Mouse (Mus musculus) forebrain, embryonic 10.5 days (tissue): Measurements from ENCODE around the gene Ttc19. TPM values are rescaled to one million over a fixed set of nuclear protein-coding genes. Genes with fewer than 3 reads are reported as not detected.
"Not testable (repeated sequence)": the region's sequence is repeated elsewhere in the genome, so short reads cannot be mapped to it uniquely, and the experiment has no call there.

Source experiments
- DNase-seq: peaks from one replicate; pipeline ENCODE4 v3.0.0-alpha.2; 2017; ENCODE audit warnings: low spot score; ENCODE audit errors: extremely low spot score
- H3K27ac ChIP-seq: fragments of 300-500 bp; sonication (generic); 2 replicates; pipeline ENCODE4 v1.5.1; 2016; ENCODE audit warnings: mild to moderate bottlenecking
- H3K27me3 ChIP-seq: fragments of 300-500 bp; sonication (generic); 2 replicates; pipeline ENCODE4 v1.6.1; 2016; ENCODE audit warnings: mild to moderate bottlenecking; ENCODE audit not compliant: poor library complexity, severe bottlenecking
- H3K36me3 ChIP-seq: fragments of 300-500 bp; sonication (generic); replicated peaks from 2 replicates; pipeline ENCODE4 v1.6.1; 2016; ENCODE audit warnings: mild to moderate bottlenecking, moderate library complexity
- H3K4me1 ChIP-seq: fragments of 300-500 bp; sonication (generic); 2 replicates; pipeline ENCODE4 v1.6.1; 2016
- H3K4me3 ChIP-seq: fragments of 300-500 bp; sonication (generic); 2 replicates; pipeline ENCODE4 v1.5.1; 2016; ENCODE audit warnings: mild to moderate bottlenecking, moderate library complexity
- H3K9me3 ChIP-seq: fragments of 300-500 bp; sonication (generic); 2 replicates; pipeline ENCODE4 v1.6.1; 2016; ENCODE audit warnings: mild to moderate bottlenecking, moderate library complexity
- WGBS: fragments of 180-500 bp; shearing (Covaris S2); methylation state at CpG from one replicate; pipeline ENCODE4 v1.1.7; 2016; 5-methylcytosine and 5-hydroxymethylcytosine counted together
- polyA plus RNA-seq: library from polyadenylated mRNA; unstranded; fragments of >200 nt; fragmentation: Nextera tagmentation; extraction: Ambion mirVana; gene quantifications from 2 replicates; pipeline ENCODE4 v1.2.1, GENCODE M21; 2016

Gene Ttc19
- polyA plus RNA-seq, 1 experiment from 2014 or later, result 16.2 TPM

GRCm38 (mm10) chr11:62264018-62264417 is 17.3 kb upstream of the Ttc19 start:
- 84% methylated on average over 7 of the region's 7 CpGs for WGBS
- DNase-seq, result no peak
- Histone ChIP-seq H3K4me1 (peaks cover 47% of the 10 kb centered on the region), H3K4me3 (no peak overlapping the region), H3K36me3 (no peaks in the 10 kb centered on the region), H3K27me3 (0 out of 2 replicates have a peak, but pooled peaks cover 5% of the 10 kb centered on the region), H3K9me3 (no peaks in the 10 kb centered on the region), H3K27ac (no peak overlapping the region)

- DNase-seq, result no peak
- Histone ChIP-seq H3K27me3 (0 out of 2 replicates have a peak, but pooled peaks cover 5% of the 10 kb centered on the region), H3K36me3 (no peaks in the 10 kb centered on the region), H3K4me3 (no peak overlapping the region), H3K9me3 (no peaks in the 10 kb centered on the region), H3K27ac (no peak overlapping the region), H3K4me1 (peaks cover 44% of the 10 kb centered on the region)
- 87% methylated on average over 7 of the region's 7 CpGs for WGBS
Observed at GRCm38 (mm10) chr11:62265642-62266041, 15.6 kb upstream of the Ttc19 start.

DNA sequence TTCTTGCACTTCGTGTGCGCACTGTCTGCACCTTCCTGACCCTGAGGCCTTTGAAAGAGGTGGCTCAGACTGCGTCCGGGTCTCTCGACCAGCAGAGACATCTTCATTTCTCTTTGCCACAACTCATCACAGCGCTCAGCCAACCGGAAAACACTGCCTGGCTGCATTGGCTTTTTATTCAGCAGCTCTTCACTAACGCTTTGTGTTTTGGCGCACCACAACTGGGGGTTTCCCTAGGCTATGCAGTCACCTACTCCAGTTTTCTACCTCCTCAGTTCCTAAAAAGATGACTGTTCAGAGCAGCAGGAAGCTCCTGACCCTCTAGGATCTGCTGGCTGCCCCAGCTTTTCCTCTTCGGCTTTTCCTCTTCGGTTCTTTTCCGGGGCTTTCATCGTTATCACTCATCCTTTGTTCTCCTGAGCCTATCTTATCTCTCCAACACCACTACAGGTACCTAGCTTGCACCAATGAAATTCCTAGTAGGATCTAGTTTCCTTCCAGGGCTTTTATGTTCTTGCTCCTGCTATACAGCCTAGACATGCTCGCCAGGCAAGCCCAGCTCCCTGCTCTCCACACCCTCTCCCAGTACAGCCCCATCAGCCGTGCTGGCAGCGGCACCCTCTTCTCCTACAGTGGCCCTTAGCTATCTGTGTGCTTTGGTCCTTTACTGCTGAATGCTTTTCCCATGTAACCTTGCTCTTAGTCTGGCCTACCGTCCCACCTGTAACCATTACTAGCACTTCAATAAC is 14.6 kb upstream of the Ttc19 start:
- 58% methylated on average over 17 of the region's 17 CpGs for WGBS
- no peaks in the 10 kb centered on the region for H3K36me3 ChIP-seq
- DNase-seq, result no peak
- peak overlapping the region; percentile 49 for H3K27ac ChIP-seq
- no peaks in the 10 kb centered on the region for H3K9me3 ChIP-seq
- H3K4me1 ChIP-seq, result peaks cover 40% of the 10 kb centered on the region
- no peak overlapping the region for H3K4me3 ChIP-seq
- H3K27me3 ChIP-seq, result 0 out of 2 replicates have a peak, but pooled peaks cover 5% of the 10 kb centered on the region

- WGBS, result 89% methylated on average over 8 of the region's 8 CpGs
- Histone ChIP-seq H3K4me3 (no peak overlapping the region), H3K9me3 (no peaks in the 10 kb centered on the region), H3K36me3 (no peaks in the 10 kb centered on the region), H3K27me3 (0 out of 2 replicates have a peak, but pooled peaks cover 5% of the 10 kb centered on the region), H3K4me1 (peaks cover 33% of the 10 kb centered on the region), H3K27ac (no peak overlapping the region)
- DNase-seq, result no peak
Observed at GRCm38 (mm10) chr11:62268381-62268780, 12.9 kb upstream of the Ttc19 start.

GRCm38 (mm10) chr11:62269097-62269496 is 12.2 kb upstream of the Ttc19 start:
- WGBS, result 81% methylated on average over 12 of the region's 12 CpGs
- Histone ChIP-seq H3K4me1 (peaks cover 33% of the 10 kb centered on the region), H3K9me3 (no peaks in the 10 kb centered on the region)

DNA sequence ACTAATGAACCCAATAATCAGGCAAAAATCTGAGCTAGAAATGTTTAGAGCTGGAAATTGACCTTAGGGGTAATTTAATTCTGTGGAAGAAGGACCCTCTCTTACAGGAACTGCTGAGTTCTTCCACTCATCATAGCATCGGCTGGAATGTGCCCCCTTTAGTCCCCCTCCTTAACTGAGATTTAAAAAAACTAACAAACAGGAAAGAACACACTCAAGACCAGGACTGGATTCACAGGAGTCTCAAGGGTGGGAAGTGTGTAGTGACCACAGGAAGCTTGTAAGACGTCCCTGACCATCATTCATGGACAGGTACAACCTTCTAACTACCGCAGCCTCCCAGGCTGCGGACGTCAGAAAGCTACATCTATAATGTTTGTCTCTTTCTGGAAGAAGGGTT is 10.4 kb upstream of the Ttc19 start:
- no peak for DNase-seq
- WGBS, result 62% methylated on average over 5 of the region's 5 CpGs
- Histone ChIP-seq H3K36me3 (no peaks in the 10 kb centered on the region), H3K4me3 (no peak overlapping the region), H3K27ac (no peak overlapping the region), H3K4me1 (peaks cover 28% of the 10 kb centered on the region), H3K27me3 (0 out of 2 replicates have a peak, but pooled peaks cover 5% of the 10 kb centered on the region), H3K9me3 (no peaks in the 10 kb centered on the region)

More at GRCm38 (mm10) chr11:62269097-62269496, 12.2 kb upstream of the Ttc19 start:
- no peak for DNase-seq
- Histone ChIP-seq H3K27ac (no peak overlapping the region), H3K4me3 (no peak overlapping the region), H3K36me3 (no peaks in the 10 kb centered on the region), H3K27me3 (0 out of 2 replicates have a peak, but pooled peaks cover 5% of the 10 kb centered on the region)

GRCm38 (mm10) chr11:62277086-62277485 is 4.2 kb upstream of the Ttc19 start:
- H3K27ac ChIP-seq, result no peak overlapping the region
- H3K27me3 ChIP-seq, result no peaks in the 10 kb centered on the region
- DNase-seq, result no peak
- peaks cover 14% of the 10 kb centered on the region for H3K4me1 ChIP-seq
- no peaks in the 10 kb centered on the region for H3K9me3 ChIP-seq
- WGBS, result 68% methylated on average over 8 of the region's 8 CpGs
- H3K4me3 ChIP-seq, result no peak overlapping the region
- H3K36me3 ChIP-seq, result no peaks in the 10 kb centered on the region

DNA sequence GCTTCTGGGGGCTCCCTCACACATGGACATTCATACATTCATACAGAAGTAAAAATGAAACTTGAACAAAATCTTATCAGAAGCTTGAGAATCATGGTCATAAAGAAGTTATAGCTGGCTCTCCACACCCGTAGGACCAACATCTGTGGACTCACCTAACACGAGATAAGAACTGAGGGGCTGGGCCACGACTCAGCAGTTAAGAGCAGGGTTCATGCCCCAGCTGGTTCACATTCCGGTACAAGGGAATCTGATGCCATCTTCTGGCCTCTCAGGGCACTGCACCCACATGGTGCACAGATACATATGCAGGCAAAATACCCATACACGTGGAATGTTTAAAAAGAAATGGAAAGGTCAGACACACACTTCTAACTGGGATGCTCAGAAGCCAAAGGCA is 3.2 kb upstream of the Ttc19 start:
- 30% methylated on average over 5 of the region's 5 CpGs for WGBS
- peaks cover 1% of the 10 kb centered on the region for H3K36me3 ChIP-seq
- no peaks in the 10 kb centered on the region for H3K9me3 ChIP-seq
- peak; percentile 73 for DNase-seq
- no peak overlapping the region for H3K27ac ChIP-seq
- no peak overlapping the region for H3K4me3 ChIP-seq
- peaks cover 16% of the 10 kb centered on the region for H3K4me1 ChIP-seq
- H3K27me3 ChIP-seq, result no peaks in the 10 kb centered on the region

DNA sequence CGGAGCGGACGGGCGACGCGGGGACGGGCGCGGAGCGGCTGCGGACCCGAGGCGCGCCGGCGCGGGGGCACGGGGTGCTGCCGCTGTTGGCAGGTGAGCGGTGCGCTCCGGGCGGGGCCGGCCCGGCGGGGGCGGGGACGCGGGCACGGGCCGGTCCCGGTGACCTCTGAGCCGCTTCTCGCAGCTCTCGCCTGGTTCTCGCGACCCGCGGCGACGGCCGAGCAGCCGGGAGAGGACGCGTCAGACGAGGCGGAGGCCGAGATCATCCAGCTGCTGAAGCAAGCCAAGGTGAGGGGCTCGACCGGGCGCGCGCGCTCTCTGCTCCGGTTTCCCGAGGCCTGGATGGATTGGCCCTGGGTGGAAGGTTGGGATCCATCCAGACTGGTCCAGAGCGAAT is 326 bp downstream of the Ttc19 start:
- Histone ChIP-seq H3K9me3 (no peaks in the 10 kb centered on the region), H3K4me1 (peaks cover 16% of the 10 kb centered on the region), H3K27ac (peak overlapping the region; percentile 91), H3K36me3 (peaks cover 32% of the 10 kb centered on the region), H3K4me3 (peak overlapping the region; percentile 92), H3K27me3 (no peaks in the 10 kb centered on the region)
- no peak for DNase-seq
- under 1% methylated on average over 55 of the region's 57 CpGs for WGBS

DNA sequence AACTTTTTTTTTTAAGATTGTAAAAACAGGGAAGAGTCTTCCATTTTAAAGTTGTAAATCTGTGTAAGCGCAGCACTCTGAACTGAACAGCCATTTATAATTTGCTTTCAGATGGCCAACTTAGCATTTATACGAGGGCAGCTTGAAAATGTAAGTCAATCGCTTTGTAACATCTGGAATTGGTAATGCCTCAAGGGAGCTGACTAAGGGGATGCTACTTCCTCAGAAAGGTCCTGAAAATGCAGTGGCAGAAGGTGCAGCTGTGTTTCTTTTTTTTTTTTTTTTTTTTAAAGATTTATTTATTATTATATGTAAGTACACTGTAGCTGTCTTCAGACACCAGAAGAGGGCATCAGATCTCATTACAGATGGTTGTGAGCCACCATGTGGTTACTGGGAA is 2.7 kb downstream of the Ttc19 start:
- H3K9me3 ChIP-seq, H3K27ac ChIP-seq, DNase-seq, H3K4me3 ChIP-seq, H3K27me3 ChIP-seq: not testable (repeated sequence)
- peaks cover 52% of the 10 kb centered on the region for H3K36me3 ChIP-seq
- WGBS, result 88% methylated on average over 3 of the region's 3 CpGs
- H3K4me1 ChIP-seq, result peaks cover 16% of the 10 kb centered on the region

GRCm38 (mm10) chr11:62285020-62285419 is 3.7 kb downstream of the Ttc19 start:
- H3K9me3 ChIP-seq, result no peaks in the 10 kb centered on the region
- 88% methylated on average over 8 of the region's 8 CpGs for WGBS
- peaks cover 15% of the 10 kb centered on the region for H3K4me1 ChIP-seq
- no peaks in the 10 kb centered on the region for H3K27me3 ChIP-seq
- no peak overlapping the region for H3K4me3 ChIP-seq
- no peak for DNase-seq
- no peak overlapping the region for H3K27ac ChIP-seq
- peaks cover 60% of the 10 kb centered on the region for H3K36me3 ChIP-seq

DNA sequence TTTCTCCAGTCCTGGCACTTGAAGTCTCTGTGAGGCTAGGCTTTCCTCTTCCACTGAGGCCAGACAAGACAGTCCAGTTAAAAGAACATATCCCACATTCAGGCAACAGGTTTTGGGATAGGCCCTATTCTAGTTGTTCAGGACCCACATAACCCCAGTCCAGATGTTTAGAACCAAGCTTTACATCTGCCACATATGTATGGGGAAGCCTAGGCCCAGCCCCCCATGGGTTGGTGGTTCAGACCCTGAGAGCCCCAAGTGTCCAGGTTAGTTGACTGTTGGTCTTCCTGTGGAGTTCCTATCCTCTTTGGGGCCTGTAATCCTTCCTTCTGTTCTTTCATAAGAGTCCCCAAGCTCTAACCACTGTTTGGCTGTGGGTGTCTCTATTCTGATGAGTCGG is 6.4 kb downstream of the Ttc19 start:
- WGBS, result 100% methylated on average over 1 of the region's 1 CpGs
- no peak overlapping the region for H3K27ac ChIP-seq
- DNase-seq, result no peak
- peaks cover 71% of the 10 kb centered on the region for H3K36me3 ChIP-seq
- H3K9me3 ChIP-seq, result no peaks in the 10 kb centered on the region
- no peaks in the 10 kb centered on the region for H3K4me1 ChIP-seq
- H3K27me3 ChIP-seq, result no peaks in the 10 kb centered on the region
- no peak overlapping the region for H3K4me3 ChIP-seq

DNA sequence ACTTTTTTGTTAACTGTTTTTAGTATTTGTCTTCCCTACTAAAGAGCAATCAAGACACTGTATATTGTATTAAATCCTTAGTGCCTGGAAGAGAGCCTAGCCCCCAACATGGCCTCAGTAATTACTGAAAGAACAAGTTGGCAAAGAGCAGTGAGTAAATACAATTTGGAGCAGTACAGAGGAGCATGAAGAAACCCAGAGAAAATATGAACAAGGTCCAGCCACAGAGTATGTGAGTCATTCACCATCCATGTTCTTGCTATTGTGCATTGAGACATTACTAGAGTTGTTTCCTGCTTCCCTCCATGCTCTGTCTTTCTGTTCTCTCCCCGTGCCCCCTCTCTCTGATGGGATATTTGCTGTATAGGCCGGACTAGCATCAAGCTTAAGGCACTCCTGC is 12.8 kb downstream of the Ttc19 start:
- H3K36me3 ChIP-seq, result peaks cover 45% of the 10 kb centered on the region
- no peaks in the 10 kb centered on the region for H3K4me1 ChIP-seq

More for the DNA sequence above, 12.8 kb downstream of the Ttc19 start:
- no peak overlapping the region for H3K27ac ChIP-seq
- DNase-seq, result no peak
- no peaks in the 10 kb centered on the region for H3K9me3 ChIP-seq
- no peaks in the 10 kb centered on the region for H3K27me3 ChIP-seq
- no peak overlapping the region for H3K4me3 ChIP-seq
- WGBS, result 91% methylated on average over 2 of the region's 2 CpGs
